Mouse (Mus musculus) WW6 (cell line): ENCODE measurements around the gene Tmem238l.

ENCODE experiments used
- DNase-seq: peaks from one replicate; pipeline ENCODE4 v3.0.0-alpha.2; 2013; ENCODE audit warnings: low read depth, low spot score

The Tmem238l gene

GRCm38 (mm10) chr11:66975606-66976330 is 19.3 kb downstream of the Tmem238l start:
- DNase-seq: no peak

- DNase-seq: no peak
These were observed 25.1 kb downstream of the Tmem238l start for GRCm38 (mm10) chr11:66981336-66982115.

- DNase-seq: no peak
These were observed 26.4 kb downstream of the Tmem238l start for GRCm38 (mm10) chr11:66982794-66983193.

GRCm38 (mm10) chr11:66983422-66984164 is 27.2 kb downstream of the Tmem238l start:
- no peak for DNase-seq

- no peak for DNase-seq
These were observed 28.0 kb downstream of the Tmem238l start for GRCm38 (mm10) chr11:66984165-66985135.

- DNase-seq: no peak
These were observed 28.8 kb downstream of the Tmem238l start for GRCm38 (mm10) chr11:66985136-66985702.

GRCm38 (mm10) chr11:66992150-66992549 is 35.7 kb downstream of the Tmem238l start:
- DNase-seq: no peak

GRCm38 (mm10) chr11:66993674-66994073 is 37.2 kb downstream of the Tmem238l start:
- DNase-seq: no peak

- no peak for DNase-seq
These were observed 40.0 kb downstream of the Tmem238l start for GRCm38 (mm10) chr11:66996446-66996845.

GRCm38 (mm10) chr11:66998467-66999403 is 42.3 kb downstream of the Tmem238l start:
- DNase-seq: no peak

GRCm38 (mm10) chr11:67000671-67001070 is 44.2 kb downstream of the Tmem238l start:
- no peak for DNase-seq

- no peak for DNase-seq
These were observed 45.3 kb downstream of the Tmem238l start for GRCm38 (mm10) chr11:67001717-67002116.

GRCm38 (mm10) chr11:67002911-67003310 is 46.5 kb downstream of the Tmem238l start:
- no peak for DNase-seq

- no peak for DNase-seq
These were observed 51.5 kb downstream of the Tmem238l start for GRCm38 (mm10) chr11:67007961-67008360.

GRCm38 (mm10) chr11:67008528-67008927 is 52.1 kb downstream of the Tmem238l start:
- DNase-seq: no peak

GRCm38 (mm10) chr11:67010430-67010829 is 54.0 kb downstream of the Tmem238l start:
- no peak for DNase-seq

GRCm38 (mm10) chr11:67011635-67012034 is 55.2 kb downstream of the Tmem238l start:
- no peak for DNase-seq
